Mouse (Mus musculus): ENCODE measurements at regions not wholly inside any gene's neighbourhood (a gene's known extent, or its start where the extent isn't known, plus 50 kb on each side); places are given as distances from the start of the nearest gene placed in this dataset.

GRCm38 (mm10) chr3:21816968-21817858 is 259.2 kb upstream of the Tbl1xr1 start:
- DNase-seq (ENCODE audit: low read depth, low spot score) = no peak

- DNase-seq (ENCODE audit: low read depth, low spot score) = no peak
Observed at GRCm38 (mm10) chr3:21819030-21819429, 257.4 kb upstream of the Tbl1xr1 start.

DNA sequence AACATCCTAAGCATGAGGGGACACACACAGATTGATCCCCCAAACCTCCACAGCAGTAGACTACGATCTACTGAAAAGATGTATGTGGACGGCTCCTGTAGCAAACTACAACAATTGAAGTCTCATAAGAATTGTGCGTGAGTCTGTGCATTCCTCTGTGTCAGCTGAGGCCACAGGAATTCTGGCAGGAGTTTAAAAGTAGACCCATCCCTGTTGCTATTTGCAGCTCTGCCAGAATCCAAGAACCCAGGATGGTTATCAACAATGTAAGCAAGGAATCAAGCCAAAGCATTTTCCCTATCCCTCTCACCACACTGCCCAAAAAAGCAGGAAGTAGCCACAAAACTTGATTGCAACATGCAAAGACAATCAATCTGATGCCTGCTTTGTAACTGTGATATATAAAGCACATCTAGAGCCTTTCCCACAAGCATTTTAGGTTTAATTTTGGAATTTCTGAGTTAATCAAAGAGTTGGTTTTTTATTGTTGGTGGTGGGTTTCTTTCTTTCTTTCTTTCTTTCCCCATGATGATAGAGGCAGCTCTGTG is 256.3 kb upstream of the Tbl1xr1 start:
- DNase-seq (ENCODE audit: low read depth, low spot score) = no peak

- DNase-seq (ENCODE audit: low read depth, low spot score) = no peak
Observed at GRCm38 (mm10) chr3:21822675-21823074, 253.8 kb upstream of the Tbl1xr1 start.

DNA sequence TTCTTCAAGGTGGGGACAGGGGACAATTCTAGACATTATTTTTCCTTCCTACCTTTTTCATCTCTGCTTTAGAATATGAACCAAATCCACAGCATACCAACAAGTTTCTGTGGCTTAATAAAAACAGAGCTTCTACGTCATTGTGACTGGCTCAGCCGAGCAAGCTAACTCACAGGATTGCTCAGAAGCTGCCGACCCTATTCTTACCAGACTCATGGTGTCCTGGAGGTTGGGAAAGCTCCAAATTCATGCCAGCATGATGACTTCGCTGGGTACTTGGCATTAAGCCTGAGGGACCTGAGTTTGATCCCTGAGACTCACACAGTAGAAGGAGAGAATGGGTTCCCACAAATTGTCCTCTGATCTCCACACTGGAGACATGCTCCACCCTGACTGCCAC is 253.1 kb upstream of the Tbl1xr1 start:
- DNase-seq (ENCODE audit: low read depth, low spot score) = no peak

- no peak for DNase-seq (ENCODE audit: low read depth, low spot score)
Observed at GRCm38 (mm10) chr3:21824101-21824880, 252.2 kb upstream of the Tbl1xr1 start.

DNA sequence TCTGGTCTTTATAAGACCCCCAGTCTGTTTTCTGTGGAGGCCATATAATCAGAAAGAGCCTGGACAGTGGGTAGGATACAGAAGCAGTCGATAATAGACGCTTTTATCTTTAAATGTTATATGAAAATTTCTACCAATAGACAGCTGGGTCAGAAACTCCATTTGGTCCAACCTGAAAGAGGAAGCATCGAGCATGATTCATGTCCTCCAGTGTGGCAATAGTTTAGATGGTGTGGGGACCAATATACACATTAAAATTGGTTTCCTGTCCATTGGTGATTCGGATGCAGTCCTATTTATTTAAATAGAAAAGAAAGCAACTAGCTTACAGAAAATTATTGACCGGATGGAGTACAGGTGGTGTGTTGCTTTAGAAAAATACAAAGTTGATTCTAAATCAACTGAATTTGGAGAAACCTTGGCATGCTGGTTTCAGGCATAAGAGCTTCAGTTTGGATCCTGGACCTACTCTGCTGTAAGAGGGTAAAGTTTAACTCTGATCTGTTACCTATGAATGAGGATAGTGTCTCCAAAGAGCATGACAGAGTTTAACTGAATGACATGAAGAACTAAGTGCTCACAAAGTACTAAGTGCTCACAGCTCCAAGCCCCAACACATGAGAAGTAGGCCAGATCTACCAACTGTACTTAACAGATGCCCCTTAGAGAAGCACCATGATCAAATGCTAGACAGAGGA is 251.4 kb upstream of the Tbl1xr1 start:
- DNase-seq (ENCODE audit: low read depth, low spot score) = no peak

- no peak for DNase-seq (ENCODE audit: low read depth, low spot score)
Observed at GRCm38 (mm10) chr3:21827656-21828055, 248.8 kb upstream of the Tbl1xr1 start.

- no peak for DNase-seq (ENCODE audit: low read depth, low spot score)
Observed at GRCm38 (mm10) chr3:21833111-21833510, 243.3 kb upstream of the Tbl1xr1 start.

DNA sequence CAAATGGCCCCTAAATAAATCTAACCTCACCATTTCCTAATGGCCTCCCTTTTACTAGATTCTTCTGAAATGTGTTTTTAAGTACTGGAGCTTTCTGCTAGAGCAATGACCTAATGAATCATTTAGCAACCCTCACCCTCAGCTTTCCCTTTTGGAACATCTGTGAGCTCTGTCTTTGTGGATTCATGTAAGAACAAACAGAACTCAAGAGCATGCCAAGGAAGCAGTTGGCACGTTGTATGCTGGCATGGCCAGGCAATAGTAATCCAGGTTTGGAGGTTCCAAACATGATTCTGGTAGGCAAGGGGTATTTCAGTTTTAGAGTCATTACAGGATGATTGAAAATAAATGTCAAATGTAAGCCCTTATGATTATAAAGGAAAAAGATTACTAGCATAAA is 240.9 kb upstream of the Tbl1xr1 start:
- no peak for DNase-seq (ENCODE audit: low read depth, low spot score)

GRCm38 (mm10) chr3:21837297-21837946 is 239.0 kb upstream of the Tbl1xr1 start:
- no peak for DNase-seq (ENCODE audit: low read depth, low spot score)

DNA sequence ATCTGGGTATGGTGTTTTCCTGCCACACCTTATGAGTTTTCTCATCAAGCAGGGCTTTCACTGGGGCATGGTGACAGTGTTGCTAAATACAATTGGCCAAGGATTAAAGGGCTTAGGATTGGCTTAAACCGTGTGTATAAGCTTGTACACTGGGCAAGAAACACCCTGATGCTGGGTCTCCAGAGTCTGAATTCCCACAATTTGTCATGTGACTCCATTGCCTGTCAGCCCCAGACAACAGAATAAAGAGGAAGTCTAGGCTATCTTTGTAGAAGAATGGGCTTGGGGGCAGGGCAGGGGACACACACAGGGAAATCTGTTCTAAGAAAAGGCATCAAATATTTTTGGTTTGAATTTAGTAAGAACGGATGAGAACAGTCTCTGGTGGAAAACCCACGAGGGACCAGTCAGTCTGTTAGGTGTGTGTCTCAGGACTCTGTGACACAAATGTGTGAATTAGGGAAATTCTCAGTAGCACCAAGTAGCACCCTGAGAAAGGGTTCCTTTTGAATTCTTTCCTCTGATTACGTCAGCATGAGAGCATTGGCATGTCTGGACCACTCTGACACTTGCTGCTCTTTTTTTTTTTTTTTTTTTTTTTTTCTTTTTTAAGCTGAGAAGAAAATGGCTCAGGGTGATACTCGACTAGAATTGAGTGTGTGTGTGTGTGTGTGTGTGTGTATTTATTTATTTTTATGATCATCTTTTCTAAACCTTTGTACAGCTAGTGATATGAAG is 235.5 kb upstream of the Tbl1xr1 start:
- no peak for DNase-seq (ENCODE audit: low read depth, low spot score)

DNA sequence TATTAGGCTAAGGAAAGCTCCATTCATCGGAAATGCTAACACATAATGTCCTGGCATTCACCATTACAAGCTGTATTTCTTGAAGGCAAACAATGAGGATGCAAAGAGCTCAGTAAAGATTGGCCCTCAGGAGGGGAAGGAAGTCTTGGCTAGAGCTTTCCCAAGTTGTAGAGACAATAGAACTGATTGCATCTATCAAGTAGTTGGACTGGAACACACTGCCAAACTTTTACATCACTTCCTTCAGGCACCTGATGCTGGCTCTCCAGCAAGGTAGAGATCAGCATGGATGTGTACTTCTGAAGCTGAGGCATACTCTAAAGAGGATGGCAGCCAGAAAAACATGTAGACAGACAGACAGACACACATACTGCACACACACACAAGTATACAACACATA is 234.9 kb upstream of the Tbl1xr1 start:
- no peak for DNase-seq (ENCODE audit: low read depth, low spot score)

DNA sequence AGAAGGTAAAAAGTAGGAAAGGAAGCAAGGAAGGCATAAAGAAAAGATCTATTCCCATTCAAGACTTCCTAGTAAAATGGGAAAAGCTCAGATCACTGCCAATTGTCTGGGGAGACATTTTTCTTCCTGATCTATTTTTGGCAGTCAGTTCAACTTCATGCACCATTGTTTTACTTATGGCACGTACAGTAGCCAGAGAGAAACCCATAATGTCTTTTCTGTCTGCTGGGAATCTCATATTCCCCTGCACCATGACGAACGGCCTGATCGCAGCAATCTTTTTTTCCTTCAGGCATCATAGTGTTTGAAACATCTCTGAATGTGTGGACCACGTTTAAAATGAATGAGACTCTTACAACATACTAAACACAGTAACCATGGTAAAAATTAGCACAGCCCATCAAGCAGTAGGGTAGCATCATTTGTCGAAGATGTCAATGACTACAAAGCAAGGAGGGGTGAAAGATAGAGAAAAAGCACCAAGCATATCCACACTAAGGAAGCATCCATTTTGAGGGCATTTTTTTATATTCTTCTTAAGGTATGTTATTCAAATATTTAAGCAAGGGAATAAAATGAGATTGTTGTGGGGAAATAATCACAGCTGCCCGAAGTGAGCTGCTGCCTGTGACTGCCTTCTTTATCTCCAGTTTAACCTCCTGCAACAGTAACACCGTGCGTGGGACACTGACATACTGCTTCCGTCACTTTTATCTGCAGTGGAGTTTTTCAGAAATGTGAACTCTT is 233.7 kb upstream of the Tbl1xr1 start:
- no peak for DNase-seq (ENCODE audit: low read depth, low spot score)

DNA sequence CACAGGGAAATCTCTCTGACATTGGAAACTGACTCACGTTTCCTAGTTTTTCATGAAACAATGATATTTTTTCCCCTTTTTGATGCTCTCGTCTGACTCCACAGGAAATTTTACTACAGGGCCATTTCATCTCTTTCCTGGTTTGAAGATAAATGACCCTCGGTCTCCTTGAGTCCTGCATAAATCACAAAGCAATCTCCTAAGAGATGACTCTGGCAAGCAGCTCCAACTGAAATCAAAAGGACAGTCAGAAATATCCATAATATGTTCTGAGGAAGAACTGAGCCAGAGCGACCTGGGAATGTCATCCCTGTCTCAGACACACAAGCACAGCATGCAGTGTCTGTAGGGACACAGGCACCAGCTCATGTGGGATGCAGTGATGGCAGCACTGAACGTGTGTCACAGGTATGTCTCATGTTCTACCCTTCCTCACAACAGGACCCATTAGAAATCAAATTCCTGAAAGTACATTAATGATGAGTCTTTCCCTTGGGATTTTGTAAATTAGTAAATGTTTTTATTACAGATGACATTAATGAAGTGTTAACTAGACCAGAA is 233.1 kb upstream of the Tbl1xr1 start:
- DNase-seq (ENCODE audit: low read depth, low spot score) = no peak

GRCm38 (mm10) chr3:21849831-21850230 is 226.6 kb upstream of the Tbl1xr1 start:
- no peak for DNase-seq (ENCODE audit: low read depth, low spot score)

DNA sequence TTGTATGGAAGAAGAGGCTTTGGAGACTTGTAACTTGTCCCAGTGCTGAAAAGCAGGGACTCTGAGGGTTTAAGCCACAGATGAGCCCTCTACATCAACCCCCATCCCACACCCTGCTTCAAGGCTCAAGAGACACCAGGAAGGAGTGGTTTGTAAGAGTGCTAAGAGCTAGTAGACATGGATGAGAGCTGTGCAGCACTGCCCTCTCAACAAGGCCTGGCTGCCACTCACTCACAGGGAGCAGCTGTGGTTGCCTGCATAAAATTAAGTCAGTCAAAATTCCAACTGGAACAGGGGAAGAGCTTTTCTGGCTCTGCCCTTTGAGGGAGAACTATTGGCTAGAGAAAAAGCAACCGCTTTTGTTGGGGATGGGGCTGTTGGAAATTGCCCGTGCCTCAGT is 225.5 kb upstream of the Tbl1xr1 start:
- DNase-seq (ENCODE audit: low read depth, low spot score) = no peak

GRCm38 (mm10) chr3:21854340-21854739 is 222.1 kb upstream of the Tbl1xr1 start:
- no peak for DNase-seq (ENCODE audit: low read depth, low spot score)

GRCm38 (mm10) chr3:21859436-21859835 is 217.0 kb upstream of the Tbl1xr1 start:
- DNase-seq (ENCODE audit: low read depth, low spot score) = no peak
